Mouse (Mus musculus) embryonic facial prominence, embryonic 12.5 days (tissue): ENCODE data around the gene Pop5. TPM values are rescaled to one million over a fixed set of nuclear protein-coding genes. Genes with fewer than 3 reads are reported as not detected.

Experiments used
- ATAC-seq: fragments of 200-750 bp; cut with Nextera tagmentation; 2 replicates; pipeline ENCODE4 v1.8.0; 2017; ENCODE audit not compliant: insufficient number of reproducible peaks, insufficient read depth, low FRiP score, low TSS enrichment
- H3K27ac ChIP-seq: fragments of 300-500 bp; sonication (generic); 2 replicates; pipeline ENCODE4 v1.5.1; 2016; ENCODE audit warnings: mild to moderate bottlenecking
- H3K27me3 ChIP-seq: fragments of 300-500 bp; sonication (generic); 2 replicates; pipeline ENCODE4 v1.6.1; 2016; ENCODE audit warnings: mild to moderate bottlenecking, moderate library complexity
- H3K36me3 ChIP-seq: fragments of 300-500 bp; sonication (generic); 2 replicates; pipeline ENCODE4 v1.6.1; 2016; ENCODE audit warnings: mild to moderate bottlenecking
- H3K4me1 ChIP-seq: fragments of 300-500 bp; sonication (generic); 2 replicates; pipeline ENCODE4 v1.6.1; 2016
- H3K4me2 ChIP-seq: fragments of 300-500 bp; sonication (generic); replicated peaks from 2 replicates; pipeline ENCODE4 v1.6.1; 2016; ENCODE audit warnings: mild to moderate bottlenecking, moderate library complexity
- H3K4me3 ChIP-seq: fragments of 300-500 bp; sonication (generic); 2 replicates; pipeline ENCODE4 v1.5.1; 2016; ENCODE audit warnings: mild to moderate bottlenecking
- H3K9ac ChIP-seq: fragments of 300-500 bp; sonication (generic); 2 replicates; pipeline ENCODE4 v1.6.1; 2016; ENCODE audit warnings: mild to moderate bottlenecking, moderate library complexity
- H3K9me3 ChIP-seq: fragments of 300-500 bp; sonication (generic); 2 replicates; pipeline ENCODE4 v1.6.1; 2016; ENCODE audit warnings: mild to moderate bottlenecking, moderate library complexity
- WGBS: fragments of 180-500 bp; shearing (Covaris S2); methylation state at CpG from one replicate; pipeline ENCODE4 v1.1.7; 2016; 5-methylcytosine and 5-hydroxymethylcytosine counted together
- polyA plus RNA-seq: library from polyadenylated mRNA; unstranded; fragments of >200 nt; fragmentation: Nextera tagmentation; extraction: Ambion mirVana; gene quantifications from 2 replicates; pipeline ENCODE4 v1.2.1, GENCODE M21; 2016

The Pop5 gene
- polyA plus RNA-seq, 1 experiment from 2014 or later, result 82.1 TPM

DNA sequence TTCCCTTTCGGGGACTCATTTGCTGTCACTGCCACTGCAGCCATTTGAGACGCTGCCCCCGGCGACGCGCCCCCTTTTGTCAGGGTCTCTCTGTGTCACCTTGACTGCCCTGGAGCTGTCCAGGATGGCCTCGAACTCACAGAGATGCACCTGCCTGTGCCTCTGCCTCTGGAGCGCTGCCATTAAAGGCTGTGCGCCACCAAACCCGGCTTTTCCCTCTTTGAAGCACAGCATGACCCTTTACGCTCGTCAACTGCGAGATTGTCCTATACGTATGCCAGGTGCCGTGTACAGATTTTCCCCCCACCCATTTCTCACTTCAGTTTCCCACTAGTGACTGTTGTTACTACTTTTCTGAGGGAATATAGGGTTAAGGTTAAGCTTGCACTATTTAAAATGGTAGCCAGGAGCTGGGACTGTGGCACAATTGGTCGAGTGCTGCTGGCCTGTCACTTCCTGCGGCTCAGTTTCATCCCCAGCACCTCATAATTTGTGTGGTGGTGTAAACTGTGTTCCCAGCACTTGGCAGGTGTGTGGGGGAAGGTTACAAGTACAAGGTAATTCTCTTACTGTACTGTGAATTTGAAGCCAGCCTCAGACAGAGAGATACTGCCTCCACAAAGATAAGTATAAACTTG is 44.5 kb downstream of the Pop5 start:
- 8% methylated on average over 17 of the region's 17 CpGs for WGBS
- peaks cover 20% of the 10 kb centered on the region for H3K36me3 ChIP-seq
- ATAC-seq, result no peak
- no peaks in the 10 kb centered on the region for H3K27me3 ChIP-seq
- H3K9me3 ChIP-seq, result no peaks in the 10 kb centered on the region
- peak overlapping the region; percentile 70 for H3K9ac ChIP-seq
- peak overlapping the region; percentile 78 for H3K4me2 ChIP-seq
- peak overlapping the region; percentile 83 for H3K4me3 ChIP-seq
- H3K4me1 ChIP-seq, result peaks cover 4% of the 10 kb centered on the region
- 0 out of 2 replicates have a peak overlapping the region, but pooled peaks have one; percentile 12 for H3K27ac ChIP-seq

DNA sequence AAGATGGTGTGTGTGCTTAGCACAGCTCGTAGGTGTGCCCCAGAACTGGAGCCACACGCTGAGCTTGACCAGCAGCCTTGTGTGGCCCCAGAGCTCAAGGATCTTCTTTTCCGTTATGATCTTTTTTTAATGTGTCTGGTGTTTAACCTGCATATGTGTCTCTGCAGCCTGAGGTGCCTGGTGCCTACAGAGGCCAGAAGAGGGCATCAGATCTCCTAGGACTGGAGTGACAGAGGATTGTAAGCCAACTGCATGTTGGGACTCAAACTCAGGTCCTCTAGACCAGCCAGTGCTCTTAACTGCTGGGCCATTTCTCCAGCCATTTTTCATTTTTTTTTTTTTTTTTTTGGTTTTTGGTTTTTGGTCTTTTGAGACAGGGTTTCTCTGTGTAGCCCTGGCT is 49.1 kb downstream of the Pop5 start:
- no peaks in the 10 kb centered on the region for H3K9me3 ChIP-seq
- no peak overlapping the region for H3K27ac ChIP-seq
- no peak overlapping the region for H3K9ac ChIP-seq
- ATAC-seq, result no peak
- WGBS, result 87% methylated on average over 3 of the region's 3 CpGs
- H3K4me1 ChIP-seq, result peaks cover 4% of the 10 kb centered on the region
- H3K36me3 ChIP-seq, result peaks cover 45% of the 10 kb centered on the region
- H3K4me3 ChIP-seq, result no peak overlapping the region
- no peak overlapping the region for H3K4me2 ChIP-seq
- H3K27me3 ChIP-seq, result no peaks in the 10 kb centered on the region

DNA sequence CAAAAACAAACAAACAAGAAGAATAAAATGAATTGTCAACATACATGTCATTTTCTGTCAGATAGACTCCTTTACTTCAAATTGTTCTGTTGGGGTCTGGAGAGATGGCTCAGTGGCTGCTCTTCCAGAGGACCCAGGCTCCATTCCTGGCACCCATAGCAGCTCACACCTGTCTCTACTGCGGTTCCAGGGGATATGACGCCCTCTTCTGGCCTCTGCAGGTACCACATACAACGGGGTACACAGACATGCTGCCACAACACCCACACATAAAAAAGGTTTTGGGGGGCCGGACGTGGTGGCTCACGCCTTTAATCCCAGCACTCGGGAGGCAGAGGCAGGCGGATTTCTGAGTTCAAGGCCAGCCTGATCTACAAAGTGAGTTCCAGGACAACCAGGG is 58.5 kb downstream of the Pop5 start:
- H3K4me1 ChIP-seq, result peaks cover 12% of the 10 kb centered on the region
- no peaks in the 10 kb centered on the region for H3K27me3 ChIP-seq
- no peaks in the 10 kb centered on the region for H3K9me3 ChIP-seq
- H3K9ac ChIP-seq, result no peak overlapping the region
- ATAC-seq, result no peak
- WGBS, result 92% methylated on average over 8 of the region's 8 CpGs
- no peak overlapping the region for H3K4me3 ChIP-seq
- no peak overlapping the region for H3K27ac ChIP-seq
- H3K4me2 ChIP-seq, result no peak overlapping the region
- peaks cover 76% of the 10 kb centered on the region for H3K36me3 ChIP-seq

Other genes starting within 250 kb of the Pop5 start
- 19.9 and 32.7 TPM in 2 replicates for gene Sppl3, start 224.7 kb upstream of the Pop5 start, polyA plus RNA-seq
- 31.3 and 34.4 TPM in 2 replicates for gene Gm10401, start 137.5 kb upstream of the Pop5 start, polyA plus RNA-seq
- 52.4 and 52.8 TPM in 2 replicates for gene Acads, start 116.5 kb upstream of the Pop5 start, polyA plus RNA-seq
- 56.0 and 56.3 TPM in 2 replicates for gene Unc119b, start 100.9 kb upstream of the Pop5 start, polyA plus RNA-seq
- gene Mlec, start 77.7 kb upstream of the Pop5 start, polyA plus RNA-seq, result 82.1 and 86.6 TPM in 2 replicates
- gene Cabp1, start 41.5 kb upstream of the Pop5 start, polyA plus RNA-seq, result 2.6 and 4.7 TPM in 2 replicates
- 184 and 187 TPM in 2 replicates for gene Rnf10, start 37.1 kb downstream of the Pop5 start, polyA plus RNA-seq
- gene Coq5, start 43.8 kb downstream of the Pop5 start, polyA plus RNA-seq, result 45.5 and 46.2 TPM in 2 replicates
- gene Dynll1, start 65.2 kb downstream of the Pop5 start, polyA plus RNA-seq, result 1,589 and 1,712 TPM in 2 replicates
- 418 and 420 TPM in 2 replicates for gene Srsf9, start 91.3 kb downstream of the Pop5 start, polyA plus RNA-seq
- 29.0 and 30.0 TPM in 2 replicates for gene Gatc, start 105.3 kb downstream of the Pop5 start, polyA plus RNA-seq
- 55.5 and 56.7 TPM in 2 replicates for gene Triap1, start 105.4 kb downstream of the Pop5 start, polyA plus RNA-seq
- 652 and 721 TPM in 2 replicates for gene Cox6a1, start 113.1 kb downstream of the Pop5 start, polyA plus RNA-seq
- gene Msi1, start 193.8 kb downstream of the Pop5 start, polyA plus RNA-seq, result 38.7 and 40.2 TPM in 2 replicates
- gene Pla2g1b, start 230.4 kb downstream of the Pop5 start, polyA plus RNA-seq, result not detected in 2 replicates
- 23.2 and 25.9 TPM in 2 replicates for gene Sirt4, start 248.9 kb downstream of the Pop5 start, polyA plus RNA-seq